Mouse (Mus musculus) liver, postnatal 0 days (tissue): ENCODE measurements around the gene Trabd2b. TPM values are rescaled to one million over a fixed set of nuclear protein-coding genes. Genes with fewer than 3 reads are reported as not detected.

ENCODE experiments used
- ATAC-seq: fragments of 200-750 bp; cut with Nextera tagmentation; 2 replicates; pipeline ENCODE4 v1.8.0; 2017; ENCODE audit warnings: mild to moderate bottlenecking, moderate library complexity
- DNase-seq: peaks from one replicate; pipeline ENCODE4 v3.0.0-alpha.2; 2016
- H3K27ac ChIP-seq: fragments of 300-500 bp; sonication (generic); 2 replicates; pipeline ENCODE4 v1.5.1; 2014; ENCODE audit warnings: antibody characterized with exemption, moderate library complexity, mild to moderate bottlenecking, low read depth
- H3K27me3 ChIP-seq: fragments of 300-500 bp; sonication (generic); 2 replicates; pipeline ENCODE4 v1.6.1; 2014; ENCODE audit warnings: low read length, control low read depth, mixed read lengths; ENCODE audit not compliant: insufficient read depth
- H3K36me3 ChIP-seq: fragments of 300-500 bp; sonication (generic); replicated peaks from 2 replicates; pipeline ENCODE4 v1.6.1; 2014; ENCODE audit warnings: mild to moderate bottlenecking, control low read depth, low read length, moderate library complexity, mixed read lengths; ENCODE audit not compliant: insufficient read depth
- H3K4me1 ChIP-seq: fragments of 300-500 bp; sonication (generic); 2 replicates; pipeline ENCODE4 v1.6.1; 2014; ENCODE audit warnings: antibody characterized with exemption, mild to moderate bottlenecking, control low read depth; ENCODE audit not compliant: insufficient read depth
- H3K4me2 ChIP-seq: fragments of 300-500 bp; sonication (generic); 2 replicates; pipeline ENCODE4 v1.6.1; 2014; ENCODE audit warnings: low read depth, mild to moderate bottlenecking, low read length, moderate library complexity, mixed read lengths
- H3K4me3 ChIP-seq: fragments of 300-500 bp; sonication (generic); 2 replicates; pipeline ENCODE4 v1.5.1; 2014; ENCODE audit warnings: low read depth, low read length
- H3K9ac ChIP-seq: fragments of 300-500 bp; sonication (generic); replicated peaks from 2 replicates; pipeline ENCODE4 v1.6.1; 2014; ENCODE audit warnings: mild to moderate bottlenecking, moderate library complexity
- H3K9me3 ChIP-seq: fragments of 300-500 bp; sonication (generic); 2 replicates; pipeline ENCODE4 v1.6.1; 2016; ENCODE audit warnings: mild to moderate bottlenecking, control low read depth, low read length, mixed read lengths
- CTCF ChIP-seq: sonication (generic); IDR thresholded peaks from 2 replicates; pipeline ENCODE4 v1.5.1; 2016; ENCODE audit warnings: antibody characterized with exemption, low read depth
- EP300 ChIP-seq: IDR thresholded peaks from 2 replicates; pipeline ENCODE4 v1.6.1; 2016; ENCODE audit warnings: antibody characterized with exemption, low read depth, mild to moderate bottlenecking
- WGBS: fragments of 180-500 bp; shearing (Covaris S2); extraction: QIAGEN DNeasy Blood & Tissue Kit; methylation state at CpG from one replicate; pipeline ENCODE4 v1.1.7; 2014; ENCODE audit not compliant: insufficient replicate concordance; 5-methylcytosine and 5-hydroxymethylcytosine counted together
- polyA plus RNA-seq: library from polyadenylated mRNA; unstranded; fragments of >200 nt; fragmentation: Nextera tagmentation; extraction: Ambion mirVana; gene quantifications from 2 replicates; pipeline ENCODE4 v1.2.1, GENCODE M21; 2015

Gene Trabd2b
- polyA plus RNA-seq, 1 experiment from 2014 or later = 0.06 TPM

GRCm38 (mm10) chr4:114425808-114426207 lies 19.3 kb downstream of the Trabd2b start:
- DNase-seq (no peak), ATAC-seq (no peak)
- WGBS = 36% methylated on average over 5 of the region's 5 CpGs
- Histone ChIP-seq H3K4me1 (no peaks in the 10 kb centered on the region), H3K27me3 (no peaks in the 10 kb centered on the region), H3K36me3 (no peaks in the 10 kb centered on the region), H3K27ac (no peak overlapping the region), H3K9ac (no peak overlapping the region), H3K9me3 (no peaks in the 10 kb centered on the region), H3K4me3 (no peak overlapping the region), H3K4me2 (no peak overlapping the region)
- TF ChIP-seq CTCF (no peak), EP300 (no peak)

GRCm38 (mm10) chr4:114432742-114433141 lies 26.2 kb downstream of the Trabd2b start:
- Histone ChIP-seq H3K4me1 (no peaks in the 10 kb centered on the region), H3K36me3 (no peaks in the 10 kb centered on the region), H3K9ac (no peak overlapping the region), H3K4me2 (no peak overlapping the region), H3K27ac (no peak overlapping the region), H3K27me3 (no peaks in the 10 kb centered on the region), H3K9me3 (no peaks in the 10 kb centered on the region), H3K4me3 (no peak overlapping the region)
- 68% methylated on average over 2 of the region's 2 CpGs for WGBS
- TF ChIP-seq EP300 (no peak), CTCF (no peak)
- ATAC-seq = no peak
- no peak for DNase-seq

GRCm38 (mm10) chr4:114433440-114433839 lies 26.9 kb downstream of the Trabd2b start:
- 67% methylated on average over 1 of the region's 1 CpGs for WGBS
- ATAC-seq = no peak
- no peak overlapping the region for H3K4me2 ChIP-seq

GRCm38 (mm10) chr4:114434766-114435165 lies 28.2 kb downstream of the Trabd2b start:
- 45% methylated on average over 1 of the region's 1 CpGs for WGBS

More at GRCm38 (mm10) chr4:114433440-114433839, 26.9 kb downstream of the Trabd2b start:
- Histone ChIP-seq H3K4me3 (no peak overlapping the region), H3K4me1 (no peaks in the 10 kb centered on the region), H3K27me3 (no peaks in the 10 kb centered on the region), H3K36me3 (no peaks in the 10 kb centered on the region), H3K9me3 (no peaks in the 10 kb centered on the region), H3K27ac (no peak overlapping the region), H3K9ac (no peak overlapping the region)
- DNase-seq = no peak
- TF ChIP-seq CTCF = no peak
- no peak for TF ChIP-seq EP300

GRCm38 (mm10) chr4:114435381-114435780 lies 28.9 kb downstream of the Trabd2b start:
- DNase-seq = no peak
- ATAC-seq = no peak
- WGBS = 76% methylated on average over 7 of the region's 7 CpGs
- Histone ChIP-seq H3K27me3 (no peaks in the 10 kb centered on the region), H3K9me3 (no peaks in the 10 kb centered on the region), H3K4me2 (no peak overlapping the region), H3K27ac (no peak overlapping the region), H3K9ac (no peak overlapping the region), H3K36me3 (no peaks in the 10 kb centered on the region), H3K4me3 (no peak overlapping the region), H3K4me1 (no peaks in the 10 kb centered on the region)
- TF ChIP-seq EP300 = no peak
- TF ChIP-seq CTCF = no peak

More at GRCm38 (mm10) chr4:114434766-114435165, 28.2 kb downstream of the Trabd2b start:
- no peak for DNase-seq
- H3K4me3 ChIP-seq = no peak overlapping the region
- no peaks in the 10 kb centered on the region for H3K27me3 ChIP-seq
- TF ChIP-seq CTCF = no peak
- no peak for TF ChIP-seq EP300
- H3K4me1 ChIP-seq = no peaks in the 10 kb centered on the region
- no peak overlapping the region for H3K27ac ChIP-seq
- no peaks in the 10 kb centered on the region for H3K36me3 ChIP-seq
- no peaks in the 10 kb centered on the region for H3K9me3 ChIP-seq
- no peak overlapping the region for H3K9ac ChIP-seq
- H3K4me2 ChIP-seq = no peak overlapping the region
- no peak for ATAC-seq

GRCm38 (mm10) chr4:114438764-114439163 lies 32.2 kb downstream of the Trabd2b start:
- no peak overlapping the region for H3K4me3 ChIP-seq
- H3K9ac ChIP-seq = no peak overlapping the region
- H3K27ac ChIP-seq = no peak overlapping the region
- no peaks in the 10 kb centered on the region for H3K4me1 ChIP-seq
- no peaks in the 10 kb centered on the region for H3K9me3 ChIP-seq
- no peak for ATAC-seq
- 73% methylated on average over 2 of the region's 2 CpGs for WGBS
- H3K27me3 ChIP-seq = no peaks in the 10 kb centered on the region
- no peak overlapping the region for H3K4me2 ChIP-seq
- DNase-seq = no peak
- TF ChIP-seq CTCF (peak; percentile 42), EP300 (no peak)
- no peaks in the 10 kb centered on the region for H3K36me3 ChIP-seq

- no peaks in the 10 kb centered on the region for H3K36me3 ChIP-seq
- no peak for TF ChIP-seq EP300
- TF ChIP-seq CTCF = no peak
- WGBS = 52% methylated on average over 2 of the region's 2 CpGs
- H3K4me3 ChIP-seq = no peak overlapping the region
- no peak for ATAC-seq
- no peak overlapping the region for H3K4me2 ChIP-seq
- no peak overlapping the region for H3K27ac ChIP-seq
- H3K4me1 ChIP-seq = no peaks in the 10 kb centered on the region
- DNase-seq = no peak
- H3K9ac ChIP-seq = no peak overlapping the region
- no peaks in the 10 kb centered on the region for H3K9me3 ChIP-seq
- no peaks in the 10 kb centered on the region for H3K27me3 ChIP-seq
Measured at GRCm38 (mm10) chr4:114442186-114442585, 35.7 kb downstream of the Trabd2b start.
